Mouse (Mus musculus) mesoderm, embryonic 11.5 days (tissue): ENCODE results near the gene Nkx1-2.
A peak's percentile ranks its signal among the peaks of the same experiment; 100 is the strongest.

Experiments used
- DNase-seq: peaks from one replicate; pipeline ENCODE4 v3.0.0-alpha.2; 2012; ENCODE audit warnings: low read depth, low spot score

Nkx1-2 gene

GRCm38 (mm10) chr7:132599071-132599975 is at the start of gene Nkx1-2:
Gene Nkx1-2 (minus strand): TSS chr7:132599637.
- DNase-seq: peak; percentile 53

DNA sequence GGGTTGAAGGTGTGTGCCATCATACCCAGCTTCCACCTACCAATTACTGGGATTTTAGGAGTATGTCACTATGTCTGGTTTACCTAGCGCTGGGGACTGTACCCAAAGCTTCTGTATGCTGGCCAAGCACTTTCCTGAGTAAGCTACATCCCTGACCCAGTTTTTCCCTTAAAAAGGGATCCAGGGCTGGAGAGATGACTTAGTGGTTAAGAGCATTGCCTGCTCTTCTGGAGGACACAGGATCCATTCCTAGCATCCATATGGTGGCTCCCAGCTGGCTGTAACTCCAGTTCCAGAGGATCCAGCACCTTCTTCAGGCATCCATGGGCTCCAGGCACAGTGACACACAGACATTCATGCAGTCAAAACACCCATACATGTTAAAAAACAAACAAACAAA is 47.1 kb upstream of the Nkx1-2 start:
- no peak for DNase-seq

GRCm38 (mm10) chr7:132644605-132645279 is 45.3 kb upstream of the Nkx1-2 start:
- DNase-seq: no peak

DNA sequence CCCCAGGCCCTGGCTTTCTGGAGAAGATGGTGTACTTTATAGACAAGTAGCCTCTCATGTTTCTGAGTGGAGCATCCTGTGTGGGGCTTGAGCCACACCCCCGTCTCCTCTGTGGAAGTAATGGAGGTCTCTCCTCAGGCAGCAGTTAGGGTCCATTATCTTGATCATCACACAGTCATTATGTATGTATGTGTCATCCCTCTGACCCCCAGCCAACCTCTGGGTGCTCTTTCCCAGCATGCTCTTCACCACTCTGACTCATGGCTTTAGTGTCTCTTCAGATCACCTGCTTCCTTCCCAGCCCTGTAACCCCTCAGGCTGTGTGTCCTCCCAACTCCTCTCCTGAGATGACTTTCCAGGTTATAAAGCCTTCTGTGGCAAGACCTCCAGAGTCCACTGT is 42.2 kb upstream of the Nkx1-2 start:
- DNase-seq: no peak

DNA sequence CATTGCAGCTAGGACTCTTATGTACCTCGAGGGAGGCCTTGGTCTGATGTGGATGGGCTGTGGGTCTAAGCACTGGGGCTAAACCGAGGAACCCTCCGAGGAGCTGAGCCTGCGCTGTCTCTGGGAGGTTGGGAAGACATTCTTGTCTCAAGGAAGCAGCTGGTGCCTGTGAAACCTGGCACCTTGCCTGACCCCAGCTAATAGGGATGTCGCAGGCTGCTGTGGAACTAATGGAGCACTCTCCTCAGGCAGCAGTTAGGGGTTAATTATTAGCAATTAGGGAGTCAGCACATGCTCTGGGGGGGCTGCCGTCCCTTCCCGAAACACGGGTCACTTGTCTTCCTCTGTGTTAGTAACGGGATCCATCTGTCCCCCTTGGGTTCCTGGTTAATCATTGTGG is 41.5 kb upstream of the Nkx1-2 start:
- peak; percentile 46 for DNase-seq

DNA sequence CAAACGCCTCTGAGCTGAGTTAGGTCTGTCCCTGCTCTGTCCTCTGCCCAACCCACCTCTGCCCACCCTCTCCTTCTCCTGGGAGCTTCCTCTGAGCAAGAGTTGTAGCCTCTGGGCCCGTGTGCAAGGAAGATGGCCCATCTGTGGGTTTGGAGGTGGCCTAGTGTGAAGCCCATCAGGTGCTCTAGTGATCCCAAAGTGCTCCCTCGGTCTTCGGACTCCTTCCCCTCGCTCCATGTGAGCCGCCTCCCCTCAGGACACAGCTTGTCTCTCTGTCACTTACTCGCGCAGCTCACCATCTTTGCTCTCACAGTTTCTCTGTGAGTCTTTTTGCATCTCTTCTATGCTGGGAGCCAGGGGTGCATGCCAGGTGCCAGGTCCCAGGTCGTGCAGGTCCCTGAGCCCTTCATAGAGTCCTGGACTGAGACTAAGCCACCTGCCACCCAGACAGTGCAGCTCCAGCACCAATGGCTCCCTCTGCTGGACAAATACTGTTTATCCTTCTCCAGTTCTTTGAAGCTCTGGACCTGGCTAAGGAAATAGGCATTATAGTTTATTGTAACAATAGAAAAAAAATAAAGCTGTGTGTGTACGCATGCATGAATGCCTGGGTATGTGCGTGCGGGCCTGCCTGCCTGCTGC is 39.1 kb upstream of the Nkx1-2 start:
- DNase-seq: peak; percentile 73

- DNase-seq: peak; percentile 43
Observed at GRCm38 (mm10) chr7:132637292-132637691, 37.9 kb upstream of the Nkx1-2 start.

DNA sequence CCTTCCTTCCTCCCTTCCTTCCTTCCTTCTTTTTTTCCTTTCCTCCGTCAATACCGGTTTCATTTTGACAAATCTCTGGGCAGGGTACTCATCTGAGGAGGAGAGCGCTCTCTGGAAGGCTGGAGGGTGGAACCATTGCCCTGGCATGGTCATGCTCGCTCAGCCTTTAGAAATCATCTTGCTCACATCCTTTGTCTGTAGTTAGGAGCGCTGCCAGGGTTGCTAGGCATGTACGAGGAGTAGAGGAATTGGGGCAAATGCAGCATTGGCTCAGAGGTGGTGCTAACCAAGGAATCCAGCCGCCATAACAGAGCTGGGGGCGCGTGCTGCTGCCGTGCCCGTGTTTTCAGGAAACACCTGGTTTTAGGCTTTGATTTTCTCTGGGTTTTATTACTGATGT is 31.9 kb upstream of the Nkx1-2 start:
- no peak for DNase-seq

- DNase-seq: no peak
Observed at GRCm38 (mm10) chr7:132627448-132627847, 28.0 kb upstream of the Nkx1-2 start.

GRCm38 (mm10) chr7:132626174-132626573 is 26.7 kb upstream of the Nkx1-2 start:
- DNase-seq: peak; percentile 37

DNA sequence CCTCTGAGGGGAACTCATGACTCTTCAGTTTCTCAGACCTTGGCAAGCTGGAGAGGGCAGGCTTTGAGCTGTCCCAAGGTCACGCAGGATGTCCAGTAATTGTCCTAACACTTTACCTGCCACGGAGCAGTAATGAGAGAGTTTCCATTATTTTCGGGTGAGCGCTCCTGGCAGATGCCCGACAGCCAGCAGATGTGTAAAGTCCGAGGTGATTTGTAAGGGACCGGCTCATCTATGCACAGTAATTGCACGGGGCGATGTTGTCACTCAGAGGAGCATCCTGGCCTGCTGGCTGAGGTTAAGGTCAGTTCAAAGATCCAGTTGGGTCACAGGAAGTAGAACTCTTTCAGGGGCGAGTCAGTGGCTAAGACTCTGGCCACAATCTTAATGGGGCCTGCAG is 24.7 kb upstream of the Nkx1-2 start:
- DNase-seq: no peak

GRCm38 (mm10) chr7:132619975-132620918 is 20.8 kb upstream of the Nkx1-2 start:
- no peak for DNase-seq

GRCm38 (mm10) chr7:132619549-132619948 is 20.1 kb upstream of the Nkx1-2 start:
- DNase-seq: no peak

DNA sequence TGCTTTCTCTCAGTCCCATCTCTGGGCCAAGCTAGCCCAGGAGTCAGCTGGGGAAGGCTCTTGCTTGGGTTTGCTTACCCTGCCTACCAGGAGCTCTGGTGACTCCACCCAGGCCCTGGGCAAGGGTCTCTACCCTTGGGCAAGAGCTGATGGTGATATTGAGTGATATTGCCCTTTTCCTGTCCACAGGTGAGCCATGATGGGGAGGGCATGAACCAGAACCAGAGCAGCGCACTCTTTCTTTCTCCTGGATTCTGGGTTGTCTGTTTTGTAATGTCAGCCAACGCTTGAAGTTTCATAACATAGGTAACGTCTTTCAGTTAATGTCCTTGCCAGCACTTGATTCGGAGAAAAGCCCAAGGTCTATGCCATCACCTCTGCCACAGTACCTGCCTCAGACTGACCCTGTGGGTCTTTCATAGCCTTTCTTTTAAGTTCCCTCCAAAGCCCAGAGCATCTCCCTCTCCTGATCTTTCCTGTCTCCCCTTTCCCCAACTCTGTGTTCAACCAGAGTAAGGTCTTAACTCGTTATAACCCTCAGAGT is 17.7 kb upstream of the Nkx1-2 start:
- DNase-seq: no peak

GRCm38 (mm10) chr7:132616391-132616790 is 17.0 kb upstream of the Nkx1-2 start:
- DNase-seq: peak; percentile 32

DNA sequence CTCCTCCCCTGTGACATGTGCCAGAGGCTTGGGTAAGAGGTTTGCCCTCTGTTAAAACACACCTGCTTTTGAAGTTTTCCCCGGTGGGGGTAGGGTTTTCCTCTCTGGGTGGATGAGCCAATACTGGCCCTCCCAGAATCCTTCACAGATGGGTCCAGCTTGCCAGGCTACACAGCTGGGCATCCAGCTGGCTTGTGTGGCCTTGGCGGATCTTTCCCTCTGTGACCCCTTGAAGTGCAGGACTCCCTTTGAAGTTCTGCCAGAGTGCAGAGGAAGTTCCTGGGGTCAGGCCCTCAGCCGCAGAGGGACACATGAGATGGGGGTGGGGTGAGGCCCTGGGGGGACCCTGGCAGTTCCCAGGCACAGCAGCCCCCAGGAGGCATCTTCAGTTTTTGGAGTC is 15.9 kb upstream of the Nkx1-2 start:
- peak; percentile 18 for DNase-seq

DNA sequence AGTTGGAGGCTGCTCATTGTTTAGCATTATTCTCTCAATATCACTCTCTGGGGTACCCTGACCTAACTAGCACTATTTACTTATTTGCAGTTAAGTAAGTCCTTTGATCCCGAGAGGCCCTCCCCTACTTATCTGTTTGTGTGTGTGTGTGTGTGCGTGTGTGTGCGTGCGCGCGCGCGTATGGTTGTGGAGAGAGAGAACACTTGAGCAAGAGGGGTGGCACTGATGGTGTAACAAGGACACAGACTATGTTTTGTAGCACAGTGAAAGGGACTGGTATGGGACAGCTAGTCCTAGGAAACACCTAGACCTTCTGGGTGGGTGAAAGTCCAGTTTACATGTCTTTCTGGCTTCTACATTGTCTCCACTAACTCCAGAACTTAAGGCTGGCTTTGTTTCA is 12.1 kb upstream of the Nkx1-2 start:
- no peak for DNase-seq

DNA sequence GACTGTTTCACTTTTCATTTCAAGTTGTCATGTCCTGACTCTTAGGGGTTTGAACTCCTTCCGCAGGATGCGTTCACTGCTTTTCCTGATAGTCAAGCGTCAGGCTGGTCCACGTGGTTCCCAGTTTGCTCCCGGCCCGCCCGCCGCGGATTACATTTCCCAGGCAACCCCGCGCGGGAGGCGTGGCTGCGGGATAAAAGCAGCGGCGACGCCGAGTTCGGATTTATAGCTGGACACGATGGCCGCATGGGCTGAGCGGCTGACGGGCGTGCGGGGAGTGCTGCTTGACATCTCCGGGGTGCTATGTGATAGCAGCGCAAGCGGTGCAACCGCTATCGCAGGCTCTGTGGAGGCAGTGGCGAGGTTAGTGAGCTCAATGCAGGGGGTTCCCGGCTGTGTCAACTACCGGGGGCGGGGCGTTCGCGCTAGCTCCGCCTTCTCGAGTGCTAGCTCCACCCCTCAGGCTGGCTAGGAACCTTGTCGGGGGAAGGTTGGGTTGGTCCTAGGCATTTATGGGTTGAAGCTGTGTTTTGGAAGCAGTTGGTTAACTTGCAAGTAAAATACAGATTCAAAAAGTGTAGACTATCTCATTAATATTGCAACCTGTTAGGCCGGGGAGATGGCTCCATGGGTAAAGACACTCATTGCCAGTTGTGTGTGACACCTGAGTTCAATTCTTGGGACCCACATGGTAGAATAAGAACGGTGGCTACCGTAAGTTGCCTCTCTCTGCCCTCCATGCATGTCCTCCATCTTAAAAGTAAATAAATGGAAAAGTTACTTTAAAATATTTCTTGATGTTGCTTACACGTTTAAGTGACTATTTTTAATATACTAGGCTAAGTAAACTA is 11.3 kb upstream of the Nkx1-2 start, which contains the start of gene Lhpp:
Gene Lhpp, plus strand, starts transcription at position 171 of the 851 bp plus-strand sequence.
- DNase-seq: peak; percentile 88

DNA sequence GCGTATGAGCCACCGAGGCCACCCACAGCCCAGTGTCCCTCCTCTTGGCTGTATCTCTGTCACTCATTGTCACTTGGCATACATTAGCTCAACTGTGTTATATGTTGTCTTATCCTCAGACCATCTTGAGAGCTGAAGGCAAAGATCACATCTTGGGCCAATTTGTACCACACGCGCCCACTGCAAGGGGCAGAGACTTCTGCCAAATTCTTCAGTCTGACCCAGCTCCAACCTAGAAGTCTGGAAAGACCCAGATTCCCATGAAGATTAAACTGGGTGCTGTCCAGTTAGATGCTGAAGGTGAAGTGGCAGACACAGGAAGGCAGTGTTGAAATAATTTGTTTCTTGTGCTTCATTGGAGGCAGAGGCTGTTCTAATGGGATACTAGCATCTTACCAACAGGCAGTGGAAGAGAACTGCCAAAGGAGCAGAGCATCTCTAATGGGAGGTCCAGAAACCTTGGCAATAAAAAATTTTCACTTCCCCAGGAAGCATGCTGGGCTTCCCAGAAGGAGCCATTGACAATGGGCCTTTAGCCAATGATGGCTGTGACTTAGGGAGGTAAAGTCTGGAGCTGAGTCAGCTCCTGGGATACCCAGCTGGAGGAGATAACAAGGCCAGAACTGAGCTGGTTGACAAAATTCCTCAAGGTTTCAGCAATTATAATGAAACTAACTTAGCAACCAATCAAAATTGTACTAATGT is 9.0 kb upstream of the Nkx1-2 start:
- no peak for DNase-seq
